Mouse (Mus musculus) neural tube, embryonic 11.5 days (tissue): Measurements from ENCODE around the gene Sec61a2. TPM values are rescaled to one million over a fixed set of nuclear protein-coding genes. Genes with fewer than 3 reads are reported as not detected.

Experiments used
- ATAC-seq: fragments of 200-750 bp; cut with Nextera tagmentation; 2 replicates; pipeline ENCODE4 v1.8.0; 2017; ENCODE audit warnings: moderate number of reproducible peaks, mild to moderate bottlenecking, moderate TSS enrichment, moderate library complexity; ENCODE audit not compliant: insufficient read depth, low FRiP score, low TSS enrichment
- DNase-seq: peaks from one replicate; pipeline ENCODE4 v3.0.0-alpha.2; 2015; ENCODE audit warnings: low spot score
- H3K27ac ChIP-seq: fragments of 300-500 bp; sonication (generic); 2 replicates; pipeline ENCODE4 v1.5.1; 2014; ENCODE audit warnings: low read depth, mild to moderate bottlenecking, low read length
- H3K27me3 ChIP-seq: fragments of 300-500 bp; sonication (generic); 2 replicates; pipeline ENCODE4 v1.6.1; 2014; ENCODE audit warnings: mild to moderate bottlenecking, low read length, mixed read lengths; ENCODE audit not compliant: control insufficient read depth, insufficient read depth
- H3K36me3 ChIP-seq: fragments of 300-500 bp; sonication (generic); 2 replicates; pipeline ENCODE4 v1.6.1; 2014; ENCODE audit warnings: mild to moderate bottlenecking, low read length, moderate library complexity, mixed read lengths; ENCODE audit not compliant: control insufficient read depth, insufficient read depth
- H3K4me1 ChIP-seq: fragments of 300-500 bp; sonication (generic); 2 replicates; pipeline ENCODE4 v1.6.1; 2014; ENCODE audit warnings: low read length, mixed read lengths; ENCODE audit not compliant: control insufficient read depth, insufficient read depth
- H3K4me2 ChIP-seq: fragments of 300-500 bp; sonication (generic); 2 replicates; pipeline ENCODE4 v1.6.1; 2014; ENCODE audit warnings: low read depth, mild to moderate bottlenecking, moderate library complexity
- H3K4me3 ChIP-seq: fragments of 300-500 bp; sonication (generic); 2 replicates; pipeline ENCODE4 v1.5.1; 2014; ENCODE audit warnings: low read depth, low read length
- H3K9ac ChIP-seq: fragments of 300-500 bp; sonication (generic); 2 replicates; pipeline ENCODE4 v1.6.1; 2014; ENCODE audit warnings: mild to moderate bottlenecking, low read length
- H3K9me3 ChIP-seq: fragments of 300-500 bp; sonication (generic); 2 replicates; pipeline ENCODE4 v1.6.1; 2016; ENCODE audit warnings: low read length; ENCODE audit not compliant: control insufficient read depth
- WGBS: fragments of 180-500 bp; shearing (Covaris S2); extraction: QIAGEN DNeasy Blood & Tissue Kit; methylation state at CpG from one replicate; pipeline ENCODE4 v1.1.7; 2014; 5-methylcytosine and 5-hydroxymethylcytosine counted together
- polyA plus RNA-seq: library from polyadenylated mRNA; unstranded; fragments of >200 nt; fragmentation: Nextera tagmentation; extraction: Ambion mirVana; gene quantifications from 2 replicates; pipeline ENCODE4 v1.2.1, GENCODE M21; 2014

The Sec61a2 gene
- polyA plus RNA-seq, 1 experiment from 2014 or later: 83.5 TPM

DNA sequence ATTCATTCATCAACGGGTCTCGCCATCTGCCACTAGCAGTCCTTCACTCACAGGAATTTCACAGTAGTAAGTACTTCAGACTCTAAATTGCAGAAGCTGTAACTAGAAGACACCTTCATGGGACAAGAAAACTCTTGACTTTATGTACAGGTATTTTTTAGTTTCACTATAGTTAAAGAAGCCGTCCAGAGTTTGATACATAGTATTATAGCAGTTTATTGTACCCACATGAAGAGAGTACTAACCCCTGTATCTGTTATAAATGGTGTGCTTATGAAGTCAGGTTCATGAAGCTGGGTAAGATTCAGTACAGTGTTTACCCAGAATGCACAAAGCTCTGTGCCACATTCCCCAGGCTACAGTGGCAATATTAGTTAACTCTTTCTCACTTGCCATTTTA, 32.4 kb downstream of the Sec61a2 start, which contains the start of gene Gm13199:
Gene Gm13199 (minus strand): TSS at position 101 of the 400 bp plus-strand sequence.
- H3K27me3 ChIP-seq: no peaks in the 10 kb centered on the region
- 95% methylated on average over 3 of the region's 3 CpGs for WGBS
- peaks cover 2% of the 10 kb centered on the region; the same call in 1 of the 2 replicates for H3K36me3 ChIP-seq
- H3K9me3 ChIP-seq: no peaks in the 10 kb centered on the region
- no peak within 1 kb of the TSS for H3K4me3 ChIP-seq
- H3K9ac ChIP-seq: no peak within 1 kb of the TSS
- no peak within 1 kb of the TSS for H3K27ac ChIP-seq
- H3K4me1 ChIP-seq: no peaks in the 10 kb centered on the region
- H3K4me2 ChIP-seq: no peak within 1 kb of the TSS
- DNase-seq (no peak), ATAC-seq (no peak)

DNA sequence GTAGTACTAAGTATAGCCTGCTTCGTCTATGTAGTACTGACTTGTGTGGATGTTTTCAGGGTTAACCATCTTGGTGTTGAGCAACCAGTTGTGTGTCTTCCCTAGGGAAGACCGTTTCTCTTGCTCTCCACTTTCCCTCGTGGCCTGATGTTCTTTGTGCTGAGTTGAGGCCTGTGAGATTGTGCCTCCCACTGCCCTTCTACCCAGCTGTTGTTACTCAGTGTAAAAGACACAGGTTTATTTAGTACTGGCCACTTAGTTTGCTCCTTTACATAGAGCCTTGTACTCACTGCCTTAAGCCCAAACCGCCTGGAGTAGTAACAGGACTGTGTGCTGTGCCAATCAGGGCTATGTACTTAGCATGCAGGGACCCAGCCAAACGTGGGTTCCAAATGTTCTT, 43.4 kb downstream of the Sec61a2 start:
- no peaks in the 10 kb centered on the region for H3K27me3 ChIP-seq
- no peaks in the 10 kb centered on the region for H3K4me1 ChIP-seq
- no peak overlapping the region for H3K4me2 ChIP-seq
- H3K27ac ChIP-seq: no peak overlapping the region
- H3K4me3 ChIP-seq: no peak overlapping the region
- H3K9ac ChIP-seq: no peak overlapping the region
- no peak for ATAC-seq
- no peaks in the 10 kb centered on the region for H3K9me3 ChIP-seq
- 92% methylated on average over 5 of the region's 5 CpGs for WGBS
- no peak for DNase-seq
- H3K36me3 ChIP-seq: 0 out of 2 replicates have a peak, but pooled peaks cover 2% of the 10 kb centered on the region

DNA sequence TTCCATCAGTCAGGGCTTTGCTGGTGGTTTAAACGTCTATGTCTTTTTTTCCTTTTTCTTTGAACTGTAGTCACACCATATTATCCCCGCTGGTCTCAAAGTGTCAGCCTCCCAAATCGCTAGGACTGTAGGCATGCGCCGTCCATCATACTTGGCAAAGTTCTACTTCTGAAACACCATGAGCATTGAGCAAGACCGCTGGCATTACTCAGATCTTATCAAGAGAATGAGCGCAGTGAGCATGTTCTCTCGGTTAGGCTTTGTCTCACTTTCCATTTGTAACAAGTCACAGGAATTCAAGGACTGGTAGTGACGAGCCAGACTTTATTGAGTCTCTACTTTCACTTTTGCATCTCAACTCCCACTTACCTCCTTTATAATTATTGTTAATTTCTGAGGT, 44.1 kb downstream of the Sec61a2 start:
- Histone ChIP-seq H3K27ac (no peak overlapping the region), H3K9me3 (no peaks in the 10 kb centered on the region), H3K27me3 (no peaks in the 10 kb centered on the region), H3K4me1 (0 out of 2 replicates have a peak, but pooled peaks cover 1% of the 10 kb centered on the region), H3K36me3 (0 out of 2 replicates have a peak, but pooled peaks cover 2% of the 10 kb centered on the region), H3K9ac (no peak overlapping the region), H3K4me3 (no peak overlapping the region), H3K4me2 (no peak overlapping the region)
- ATAC-seq (no peak), DNase-seq (no peak)
- 92% methylated on average over 9 of the region's 9 CpGs for WGBS

DNA sequence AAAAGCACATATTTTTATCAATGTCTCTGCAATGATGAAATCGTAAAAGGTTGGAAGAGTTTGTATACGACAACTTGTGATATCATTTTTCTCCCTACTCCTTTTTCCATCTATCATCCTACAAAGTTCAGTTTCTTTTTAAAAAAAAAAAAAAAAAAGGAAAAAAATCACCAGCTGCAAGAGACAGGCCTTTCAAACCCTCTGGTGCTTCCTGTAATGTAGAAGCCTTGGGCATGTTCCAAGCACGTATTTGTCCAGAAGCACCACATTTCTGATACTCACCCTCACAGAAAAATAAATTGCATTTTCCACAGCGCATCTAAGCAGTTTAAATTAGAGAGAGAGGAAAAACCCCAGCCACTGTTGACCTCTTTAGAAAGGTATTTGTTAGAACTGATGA, 49.4 kb downstream of the Sec61a2 start:
- Histone ChIP-seq H3K27me3 (no peaks in the 10 kb centered on the region), H3K27ac (no peak overlapping the region), H3K4me1 (0 out of 2 replicates have a peak, but pooled peaks cover 2% of the 10 kb centered on the region), H3K9ac (peak overlapping the region; percentile 81), H3K36me3 (peaks cover 4% of the 10 kb centered on the region), H3K4me3 (peak overlapping the region; percentile 66), H3K4me2 (peak overlapping the region; percentile 43), H3K9me3 (no peaks in the 10 kb centered on the region)
- no peak for ATAC-seq
- DNase-seq: no peak
- 40% methylated on average over 4 of the region's 4 CpGs for WGBS

DNA sequence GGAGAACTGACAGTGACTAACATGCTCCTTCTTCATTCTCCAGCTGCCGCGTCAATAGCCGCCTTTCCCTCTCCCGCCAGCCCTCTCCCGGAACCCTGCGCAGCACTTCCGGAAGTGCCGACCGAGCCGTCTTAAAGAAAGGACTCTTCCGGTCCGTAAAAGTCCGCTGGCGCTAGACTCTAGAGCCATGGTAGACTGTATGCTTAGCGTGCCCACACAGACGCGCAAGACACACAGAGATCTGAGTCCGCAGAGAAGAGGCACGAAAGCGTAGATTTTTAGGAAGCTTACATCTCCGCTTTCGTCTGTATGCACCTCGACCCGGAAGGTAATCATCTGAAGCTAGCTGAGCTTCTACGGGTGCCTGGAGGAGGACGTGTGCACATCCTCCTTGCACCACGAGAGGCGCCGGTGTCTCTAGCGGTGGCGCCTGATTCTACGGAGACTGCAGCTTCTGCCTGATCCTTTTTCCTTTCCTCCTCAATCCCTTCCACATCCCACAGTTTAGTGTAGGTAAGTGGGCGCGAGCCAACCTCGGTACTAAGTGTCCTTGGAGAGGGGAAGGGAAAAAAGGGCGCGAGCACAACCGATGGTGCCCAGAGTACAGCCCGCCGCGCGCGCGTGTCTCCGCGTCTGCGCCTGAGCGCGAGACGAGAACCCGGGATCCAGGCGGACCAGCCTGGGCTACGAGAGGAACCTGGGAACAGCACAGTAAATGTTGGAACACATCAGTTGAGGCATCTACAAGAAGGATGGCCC, 50.2 kb downstream of the Sec61a2 start, which contains the start of the genes Nudt5 and Cdc123:
Gene Nudt5 (plus strand): TSS at position 147 of the 759 bp plus-strand sequence.
Gene Cdc123 (minus strand): TSS at position 292 of the 759 bp plus-strand sequence.
- Histone ChIP-seq H3K9me3 (no peaks in the 10 kb centered on the region), H3K27ac (peak within 1 kb of the TSS; percentile 63), H3K27me3 (no peaks in the 10 kb centered on the region), H3K4me1 (0 out of 2 replicates have a peak, but pooled peaks cover 2% of the 10 kb centered on the region), H3K4me3 (peak within 1 kb of the TSS; percentile 66), H3K9ac (peak within 1 kb of the TSS; percentile 81), H3K4me2 (peak within 1 kb of the TSS; percentile 57), H3K36me3 (peaks cover 6% of the 10 kb centered on the region)
- under 1% methylated on average over 50 of the region's 53 CpGs for WGBS
- DNase-seq: peak; percentile 92
- ATAC-seq: peak; percentile 96

DNA sequence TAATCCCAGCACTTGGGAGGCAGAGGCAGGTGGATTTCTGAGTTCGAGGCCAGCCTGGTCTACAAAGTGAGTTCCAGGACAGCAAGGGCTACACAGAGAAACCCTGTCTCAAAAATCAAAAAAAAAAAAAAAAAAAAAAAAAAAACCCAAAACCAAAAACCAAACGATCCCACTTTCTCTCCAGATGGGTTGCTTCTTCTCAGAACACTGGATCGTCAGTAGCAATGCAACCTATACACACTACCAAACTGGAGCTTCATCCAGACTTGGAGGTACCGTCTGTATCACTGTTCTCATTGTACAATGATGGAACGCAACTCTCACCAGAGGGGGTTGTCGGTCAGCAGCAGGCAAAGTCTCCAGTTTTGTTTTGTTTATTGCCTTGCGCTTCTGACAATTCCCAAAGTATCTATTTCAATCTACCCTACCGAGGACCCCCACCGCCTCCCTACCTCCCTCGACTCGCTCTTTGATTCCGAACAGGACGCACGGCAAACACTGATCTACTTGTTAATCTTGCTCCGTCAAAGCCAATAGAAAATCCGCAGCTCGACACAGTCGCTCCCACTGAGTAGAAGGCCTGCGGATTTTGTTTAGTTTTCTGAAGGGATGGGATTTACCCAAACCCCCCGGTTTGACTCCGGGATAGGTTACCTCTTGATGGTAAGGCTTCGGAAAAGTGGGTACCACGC, 50.9 kb downstream of the Sec61a2 start:
- peak overlapping the region; percentile 66 for H3K4me3 ChIP-seq
- H3K4me1 ChIP-seq: 0 out of 2 replicates have a peak, but pooled peaks cover 2% of the 10 kb centered on the region
- peak overlapping the region; percentile 81 for H3K9ac ChIP-seq
- H3K27me3 ChIP-seq: no peaks in the 10 kb centered on the region
- ATAC-seq (no peak; the same call in 1 of the 2 replicates), DNase-seq (no peak)
- H3K4me2 ChIP-seq: peak overlapping the region; percentile 57
- H3K27ac ChIP-seq: peak overlapping the region; percentile 15; the same call in 1 of the 2 replicates
- H3K36me3 ChIP-seq: peaks cover 12% of the 10 kb centered on the region
- WGBS: 4% methylated on average over 23 of the region's 23 CpGs
- H3K9me3 ChIP-seq: no peaks in the 10 kb centered on the region

DNA sequence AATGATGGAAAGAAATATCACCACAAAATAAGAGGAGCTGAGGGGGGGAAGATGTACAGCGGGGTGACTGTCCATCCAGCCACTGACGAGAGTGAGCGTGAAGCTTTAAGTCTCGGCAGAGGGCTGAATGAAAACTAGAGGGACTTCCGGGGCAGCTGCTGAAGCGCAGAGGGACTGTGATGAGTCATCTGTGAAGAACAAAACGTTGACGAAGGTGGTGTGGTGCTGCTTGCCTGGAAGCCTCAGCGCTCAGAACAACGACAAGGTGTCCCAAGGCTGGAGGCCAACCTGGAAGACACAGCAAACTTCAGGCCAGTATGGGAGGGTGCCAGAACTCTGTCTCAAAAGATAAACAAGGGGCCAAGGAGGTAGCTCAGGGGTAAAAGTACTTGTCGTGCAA, 54.4 kb downstream of the Sec61a2 start:
- WGBS: over 99% methylated on average over 11 of the region's 11 CpGs
- ATAC-seq (no peak), DNase-seq (no peak)
- no peak overlapping the region for H3K27ac ChIP-seq
- no peaks in the 10 kb centered on the region for H3K9me3 ChIP-seq
- H3K36me3 ChIP-seq: peaks cover 16% of the 10 kb centered on the region
- no peaks in the 10 kb centered on the region for H3K4me1 ChIP-seq
- H3K27me3 ChIP-seq: no peaks in the 10 kb centered on the region
- H3K4me3 ChIP-seq: no peak overlapping the region
- no peak overlapping the region for H3K9ac ChIP-seq
- no peak overlapping the region for H3K4me2 ChIP-seq

DNA sequence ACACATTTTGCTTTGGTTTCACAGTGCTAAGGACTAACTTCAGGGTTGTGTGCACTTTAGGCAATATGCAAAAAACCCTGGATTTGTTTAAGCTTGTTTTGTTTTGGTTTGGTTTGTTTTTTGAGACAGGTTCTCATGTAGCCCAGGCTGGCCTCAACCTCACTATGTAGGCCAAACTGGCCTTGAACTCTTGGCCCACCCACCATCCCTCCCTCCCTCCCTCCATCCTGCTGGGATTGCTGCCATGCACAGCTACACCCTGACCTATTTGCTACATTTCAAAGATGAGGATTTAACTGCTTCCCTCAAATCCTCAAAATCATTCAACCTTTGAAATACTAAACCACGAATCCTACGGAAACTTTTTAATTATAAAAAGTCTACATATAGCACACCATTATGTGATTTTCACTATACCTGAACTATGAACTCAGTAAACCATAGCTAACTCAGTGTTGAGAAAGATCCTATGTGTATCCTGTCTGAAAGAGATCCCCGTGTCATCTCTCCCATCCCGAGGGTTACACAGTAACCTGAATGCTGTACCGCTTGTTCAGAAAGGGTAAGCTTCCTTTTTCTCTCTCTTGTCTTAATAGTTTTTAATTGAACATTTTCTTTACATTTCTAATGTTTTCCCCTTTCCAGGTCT, 69.8 kb downstream of the Sec61a2 start:
- no peak overlapping the region for H3K4me2 ChIP-seq
- no peak overlapping the region for H3K9ac ChIP-seq
- no peak for ATAC-seq
- peaks cover 2% of the 10 kb centered on the region; the same call in 1 of the 2 replicates for H3K36me3 ChIP-seq
- no peaks in the 10 kb centered on the region for H3K4me1 ChIP-seq
- no peak for DNase-seq
- H3K27ac ChIP-seq: no peak overlapping the region
- H3K4me3 ChIP-seq: no peak overlapping the region
- 92% methylated on average over 5 of the region's 5 CpGs for WGBS
- H3K27me3 ChIP-seq: no peaks in the 10 kb centered on the region
- H3K9me3 ChIP-seq: no peaks in the 10 kb centered on the region
